Mouse (Mus musculus) spleen, adult 2 months (tissue): ENCODE data around the gene Rbpj.
"Not testable (repeated sequence)": the region's sequence is repeated elsewhere in the genome, so short reads cannot be mapped to it uniquely, and the experiment has no call there.

ENCODE experiments used
- CTCF ChIP-seq: fragments of 200-500 bp; IDR thresholded peaks from 2 replicates; pipeline ENCODE4 v1.5.1; 2011; ENCODE audit warnings: mild to moderate bottlenecking, inconsistent platforms; ENCODE audit not compliant: insufficient read depth, insufficient read length, insufficient replicate concordance; ENCODE audit errors: extremely low read depth
- POLR2A ChIP-seq: fragments of 200-500 bp; IDR thresholded peaks from 2 replicates; pipeline ENCODE4 v1.6.1; 2011; ENCODE audit warnings: low read depth, low read length, inconsistent platforms

GRCm38 (mm10) chr5:53673493-53674150 lies 207.7 kb downstream of the Rbpj start:
- TF ChIP-seq POLR2A, CTCF: not testable (repeated sequence)
